Mouse (Mus musculus) liver, adult 2 months (tissue): ENCODE data around the gene Pnma1. TPM values are rescaled to one million over a fixed set of nuclear protein-coding genes. Genes with fewer than 3 reads are reported as not detected.

Experiments used
- DNase-seq: peaks from one replicate; pipeline ENCODE4 v3.0.0-alpha.2; 2011; ENCODE audit warnings: low read depth, low spot score; ENCODE audit errors: extremely low read depth
- H3K27ac ChIP-seq: fragments of 200-500 bp; replicated peaks from 2 replicates; pipeline ENCODE4 v1.5.1; 2012; ENCODE audit warnings: low read depth, mild to moderate bottlenecking, control low read depth, inconsistent platforms, low read length; ENCODE audit not compliant: insufficient read depth
- H3K27me3 ChIP-seq: fragments of 200-500 bp; 2 replicates; pipeline ENCODE4 v1.6.1; 2012; ENCODE audit warnings: mild to moderate bottlenecking, moderate library complexity, low read length, inconsistent platforms; ENCODE audit not compliant: control insufficient read depth, insufficient read depth
- H3K36me3 ChIP-seq: fragments of 200-500 bp; 2 replicates; pipeline ENCODE4 v1.6.1; 2012; ENCODE audit warnings: low read length, inconsistent platforms; ENCODE audit not compliant: control insufficient read depth, insufficient read depth
- H3K4me1 ChIP-seq: fragments of 200-500 bp; 2 replicates; pipeline ENCODE4 v1.6.1; 2011; ENCODE audit warnings: low read length; ENCODE audit not compliant: control insufficient read depth, insufficient read depth
- H3K4me3 ChIP-seq: fragments of 200-500 bp; 2 replicates; pipeline ENCODE4 v1.5.1; 2011; ENCODE audit warnings: low read depth, mild to moderate bottlenecking, control low read depth, low read length, moderate library complexity; ENCODE audit not compliant: insufficient read depth
- H3K79me2 ChIP-seq: fragments of 200-500 bp; 2 replicates; pipeline ENCODE4 v1.6.1; 2012; ENCODE audit warnings: inconsistent platforms, mild to moderate bottlenecking, low read length, moderate library complexity; ENCODE audit not compliant: control insufficient read depth, insufficient read depth
- H3K9ac ChIP-seq: fragments of 200-500 bp; 2 replicates; pipeline ENCODE4 v1.6.1; 2012; ENCODE audit warnings: low read depth, mild to moderate bottlenecking, control low read depth, inconsistent platforms, low read length
- CTCF ChIP-seq: fragments of 200-500 bp; IDR thresholded peaks from 2 replicates; pipeline ENCODE4 v1.5.1; 2011; ENCODE audit warnings: low read depth, low read length, control low read depth
- POLR2A ChIP-seq: fragments of 200-500 bp; IDR thresholded peaks from 2 replicates; pipeline ENCODE4 v1.6.1; 2011; ENCODE audit warnings: low read length, control low read depth; ENCODE audit not compliant: insufficient read depth; ENCODE audit errors: extremely low read depth
- WGBS: fragments of 180-500 bp; shearing (Covaris S2); methylation state at CpG from one replicate; pipeline ENCODE4 v1.1.7; 2018; 5-methylcytosine and 5-hydroxymethylcytosine counted together
- polyA plus RNA-seq: library from polyadenylated mRNA; depleted of rRNA; stranded (reverse); fragments of >200 nt; gene quantifications from 2 replicates; pipeline ENCODE4 v1.2.3, GENCODE M21; 2012
- total RNA-seq: library from RNA; depleted of rRNA; stranded (reverse); fragments of >200 nt; gene quantifications from 2 replicates; pipeline ENCODE4 v1.2.3, GENCODE M21; 2014

Gene Pnma1
- total and polyA plus RNA-seq, 2 experiments, result 0.18 TPM; not detected in 1

- Histone ChIP-seq H3K4me3 (no peak overlapping the region), H3K9ac (no peak overlapping the region), H3K27ac (no peak overlapping the region; the same call in 1 of the 2 replicates), H3K36me3 (no peaks in the 10 kb centered on the region), H3K79me2 (peaks cover 55% of the 10 kb centered on the region), H3K4me1 (peaks cover 56% of the 10 kb centered on the region), H3K27me3 (no peaks in the 10 kb centered on the region)
- WGBS, result 12% methylated on average over 8 of the region's 8 CpGs
- TF ChIP-seq POLR2A (no peak), CTCF (no peak)
- DNase-seq, result peak; percentile 69
Observed at GRCm38 (mm10) chr12:84180701-84181435, 32.6 kb upstream of the Pnma1 start.

- TF ChIP-seq POLR2A, result no peak
- TF ChIP-seq CTCF, result no peak
- WGBS, result 30% methylated on average over 3 of the region's 3 CpGs
- Histone ChIP-seq H3K9ac (no peak overlapping the region), H3K79me2 (peaks cover 52% of the 10 kb centered on the region), H3K36me3 (no peaks in the 10 kb centered on the region), H3K4me3 (no peak overlapping the region), H3K4me1 (peaks cover 54% of the 10 kb centered on the region), H3K27ac (no peak overlapping the region), H3K27me3 (no peaks in the 10 kb centered on the region)
- no peak for DNase-seq
Observed at GRCm38 (mm10) chr12:84180090-84180489, 31.8 kb upstream of the Pnma1 start.

DNA sequence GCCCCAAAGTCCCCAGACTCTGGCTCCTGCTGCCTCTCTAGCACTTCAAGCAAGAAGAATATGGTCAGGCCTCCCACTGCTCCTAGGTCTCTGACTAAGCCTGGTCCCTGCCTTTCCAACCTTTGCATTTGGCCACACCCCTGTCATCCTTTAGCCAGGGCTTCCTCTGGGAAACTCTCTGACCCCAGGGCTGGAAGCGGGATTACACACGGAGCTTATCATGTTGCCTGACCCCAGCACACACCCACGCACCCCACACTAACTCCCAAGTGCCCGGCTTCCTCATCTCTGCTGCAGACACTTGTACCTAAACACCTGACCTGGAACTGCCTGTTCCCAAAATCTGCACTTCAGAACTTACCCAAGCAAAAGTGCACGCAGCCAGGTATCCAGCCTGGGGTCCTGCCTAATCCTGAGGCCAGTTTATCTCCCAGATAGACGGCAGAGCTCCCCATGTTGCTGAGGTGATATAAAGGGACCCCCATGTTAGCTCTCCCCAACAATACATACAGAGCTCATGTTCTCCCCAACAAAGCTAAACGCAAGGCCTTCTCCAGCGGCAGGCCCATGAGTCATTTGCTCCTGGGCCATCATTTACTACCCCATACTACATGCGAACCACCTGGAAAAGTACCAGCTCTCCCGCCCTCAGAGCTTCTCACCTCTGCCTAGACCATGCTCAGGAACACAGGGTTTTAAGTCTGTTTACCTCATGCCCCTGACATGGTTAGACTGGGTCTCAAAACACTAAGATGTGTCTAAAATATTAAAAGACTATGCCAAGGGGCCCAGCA lies 30.6 kb upstream of the Pnma1 start:
- no peak overlapping the region for H3K4me3 ChIP-seq
- TF ChIP-seq POLR2A, result no peak
- TF ChIP-seq CTCF, result no peak
- H3K4me1 ChIP-seq, result peaks cover 60% of the 10 kb centered on the region
- H3K27me3 ChIP-seq, result no peaks in the 10 kb centered on the region
- peak overlapping the region; percentile 22 for H3K27ac ChIP-seq
- 36% methylated on average over 10 of the region's 10 CpGs for WGBS
- peaks cover 45% of the 10 kb centered on the region for H3K79me2 ChIP-seq
- no peak overlapping the region for H3K9ac ChIP-seq
- no peaks in the 10 kb centered on the region for H3K36me3 ChIP-seq
- DNase-seq, result no peak

DNA sequence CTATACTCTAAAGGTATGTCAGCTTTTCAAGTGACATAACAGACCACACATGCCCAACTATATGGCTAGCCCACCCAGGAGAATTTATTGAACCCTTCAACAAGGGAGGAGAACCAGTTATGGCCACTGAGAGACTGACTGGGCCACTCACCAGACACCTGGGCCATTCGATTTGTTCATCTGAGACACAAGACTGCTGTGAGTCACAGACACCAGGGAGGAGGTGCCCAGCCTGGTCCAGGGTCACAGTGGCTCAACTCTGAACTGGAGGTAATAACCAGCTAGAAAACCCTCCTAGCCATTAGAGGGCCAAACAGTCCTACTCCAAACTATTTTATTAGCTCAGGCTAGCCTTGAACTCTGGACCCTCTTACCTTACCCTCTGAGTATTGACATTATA lies 29.8 kb upstream of the Pnma1 start:
- no peak overlapping the region for H3K4me3 ChIP-seq
- H3K4me1 ChIP-seq, result peaks cover 68% of the 10 kb centered on the region
- peak overlapping the region; percentile 22; the same call in 1 of the 2 replicates for H3K27ac ChIP-seq
- no peak for DNase-seq
- 26% methylated on average over 1 of the region's 1 CpGs for WGBS
- peaks cover under 1% of the 10 kb centered on the region for H3K36me3 ChIP-seq
- no peak overlapping the region for H3K9ac ChIP-seq
- H3K27me3 ChIP-seq, result no peaks in the 10 kb centered on the region
- peaks cover 52% of the 10 kb centered on the region for H3K79me2 ChIP-seq
- TF ChIP-seq POLR2A (no peak), CTCF (no peak)

DNA sequence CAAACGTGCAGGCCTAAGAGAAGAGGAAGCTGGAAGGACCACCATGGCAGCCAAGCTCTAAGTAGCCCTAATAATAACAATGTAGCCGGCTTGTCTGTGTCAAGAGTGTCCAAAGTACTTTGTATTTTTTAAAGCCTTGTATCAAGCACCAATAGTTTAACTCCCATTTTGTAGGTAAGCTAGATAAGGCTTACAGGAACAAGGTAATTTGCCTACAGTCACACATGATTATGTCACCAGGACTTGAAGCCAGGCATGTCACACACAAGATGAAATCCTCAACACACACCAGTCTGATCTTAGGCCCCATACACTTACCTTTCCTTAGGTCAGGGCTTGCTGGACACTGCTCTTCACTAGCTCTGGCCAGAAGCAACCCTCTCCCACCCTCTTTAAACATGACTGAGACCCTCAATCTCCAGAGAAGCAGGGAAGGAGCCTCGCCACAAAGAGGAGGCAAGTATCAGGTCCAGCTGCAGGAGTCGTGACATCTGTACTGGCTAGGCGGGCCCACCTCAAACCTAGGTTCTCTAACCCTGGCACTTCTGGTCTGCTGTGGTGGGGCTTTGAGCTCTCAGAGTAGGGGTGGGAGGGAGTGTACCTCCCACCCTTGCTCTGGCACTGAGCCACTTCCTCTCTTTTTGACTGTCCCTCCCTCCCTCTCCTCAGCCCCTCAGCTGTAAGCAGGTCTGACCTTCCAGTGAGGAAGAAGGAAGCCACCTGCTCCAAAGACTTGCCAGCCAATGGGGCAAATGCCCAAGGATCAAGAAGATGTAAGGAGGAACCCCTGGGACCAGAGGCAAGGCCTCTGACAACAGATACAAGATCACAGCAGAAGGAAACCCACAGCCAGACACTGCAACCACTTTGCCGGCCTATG lies 28.8 kb upstream of the Pnma1 start:
- Histone ChIP-seq H3K79me2 (peaks cover 57% of the 10 kb centered on the region), H3K4me1 (peaks cover 68% of the 10 kb centered on the region), H3K27me3 (no peaks in the 10 kb centered on the region), H3K4me3 (no peak overlapping the region), H3K27ac (peak overlapping the region; percentile 95), H3K36me3 (peaks cover 4% of the 10 kb centered on the region), H3K9ac (no peak overlapping the region)
- TF ChIP-seq POLR2A (no peak), CTCF (no peak)
- 67% methylated on average over 6 of the region's 6 CpGs for WGBS
- DNase-seq, result no peak
